Mouse (Mus musculus) small intestine, adult 2 months (tissue): ENCODE measurements around the gene Tuba1c. TPM values are rescaled to one million over a fixed set of nuclear protein-coding genes. Genes with fewer than 3 reads are reported as not detected.
A peak's percentile ranks its signal among the peaks of the same experiment; 100 is the strongest.

ENCODE experiments used
- H3K27ac ChIP-seq: fragments of 200-500 bp; 2 replicates; pipeline ENCODE4 v1.5.1; 2012; ENCODE audit warnings: low read depth, low read length, control low read depth, inconsistent platforms; ENCODE audit not compliant: insufficient read depth
- H3K27me3 ChIP-seq: fragments of 200-500 bp; 2 replicates; pipeline ENCODE4 v1.6.1; 2012; ENCODE audit warnings: mild to moderate bottlenecking, moderate library complexity, low read length, inconsistent platforms; ENCODE audit not compliant: control insufficient read depth, insufficient read depth
- H3K36me3 ChIP-seq: fragments of 200-500 bp; 2 replicates; pipeline ENCODE4 v1.6.1; 2012; ENCODE audit warnings: mild to moderate bottlenecking, low read length, control low read depth, inconsistent platforms; ENCODE audit not compliant: control insufficient read depth, insufficient read depth
- H3K4me1 ChIP-seq: fragments of 200-500 bp; 2 replicates; pipeline ENCODE4 v1.6.1; 2012; ENCODE audit warnings: low read length, inconsistent platforms, mixed read lengths; ENCODE audit not compliant: control insufficient read depth, insufficient read depth, insufficient read length
- H3K4me3 ChIP-seq: fragments of 200-500 bp; 2 replicates; pipeline ENCODE4 v1.5.1; 2012; ENCODE audit warnings: low read depth, mild to moderate bottlenecking, control low read depth, inconsistent platforms, low read length, moderate library complexity
- CTCF ChIP-seq: fragments of 200-500 bp; IDR thresholded peaks from 2 replicates; pipeline ENCODE4 v1.5.1; 2012; ENCODE audit warnings: low read depth, mild to moderate bottlenecking, control low read depth, inconsistent platforms, low read length, moderate library complexity, mixed read lengths; ENCODE audit not compliant: insufficient replicate concordance, insufficient read length; ENCODE audit errors: extremely low read depth
- POLR2A ChIP-seq: fragments of 200-500 bp; IDR thresholded peaks from 2 replicates; pipeline ENCODE4 v1.6.1; 2012; ENCODE audit warnings: low read depth, mild to moderate bottlenecking, control low read depth, inconsistent platforms, low read length, moderate library complexity
- WGBS: fragments of 180-500 bp; shearing (Covaris S2); methylation state at CpG from one replicate; pipeline ENCODE4 v1.1.7; 2018; 5-methylcytosine and 5-hydroxymethylcytosine counted together
- polyA plus RNA-seq: library from polyadenylated mRNA; depleted of rRNA; stranded (reverse); fragments of >200 nt; gene quantifications from 2 replicates; pipeline ENCODE4 v1.2.3, GENCODE M21; 2012; rRNA removed

The Tuba1c gene
- polyA plus RNA-seq, 1 experiment = 382 TPM

- peak overlapping the region; percentile 27; the same call in 1 of the 2 replicates for H3K27ac ChIP-seq
These were observed 54.3 kb downstream of the Tuba1c start for GRCm38 (mm10) chr15:99083867-99084557.

GRCm38 (mm10) chr15:99084618-99085017, 54.9 kb downstream of the Tuba1c start:
- Histone ChIP-seq H3K36me3 (peaks cover 1% of the 10 kb centered on the region; the same call in 1 of the 2 replicates), H3K27ac (no peak overlapping the region), H3K4me3 (peak overlapping the region; percentile 13; the same call in 1 of the 2 replicates), H3K4me1 (peaks cover 17% of the 10 kb centered on the region), H3K27me3 (peaks cover 16% of the 10 kb centered on the region)
- TF ChIP-seq POLR2A = no peak
- no peak for TF ChIP-seq CTCF
- 36% methylated on average over 19 of the region's 19 CpGs for WGBS

More at GRCm38 (mm10) chr15:99083867-99084557, 54.3 kb downstream of the Tuba1c start:
- TF ChIP-seq CTCF (no peak), POLR2A (no peak)
- peaks cover 1% of the 10 kb centered on the region; the same call in 1 of the 2 replicates for H3K36me3 ChIP-seq
- 17% methylated on average over 11 of the region's 11 CpGs for WGBS
- H3K4me3 ChIP-seq = 0 out of 2 replicates have a peak overlapping the region, but pooled peaks have one; percentile 13
- H3K4me1 ChIP-seq = peaks cover 17% of the 10 kb centered on the region
- peaks cover 16% of the 10 kb centered on the region for H3K27me3 ChIP-seq

- peaks cover 1% of the 10 kb centered on the region; the same call in 1 of the 2 replicates for H3K36me3 ChIP-seq
- TF ChIP-seq POLR2A (no peak), CTCF (no peak)
These were observed 56.3 kb downstream of the Tuba1c start for GRCm38 (mm10) chr15:99085997-99086396.

GRCm38 (mm10) chr15:99087253-99088075, 57.8 kb downstream of the Tuba1c start, which contains the start of gene C1ql4:
TSS of gene C1ql4 (minus strand) at chr15:99087817.
- Histone ChIP-seq H3K36me3 (no peaks in the 10 kb centered on the region), H3K4me1 (peaks cover 17% of the 10 kb centered on the region), H3K27ac (no peak within 1 kb of the TSS), H3K4me3 (peak within 1 kb of the TSS; percentile 21), H3K27me3 (peaks cover 16% of the 10 kb centered on the region)
- WGBS = 26% methylated on average over 60 of the region's 60 CpGs
- TF ChIP-seq CTCF = peak; percentile 21; the same call in 1 of the 2 replicates
- no peak for TF ChIP-seq POLR2A

More at GRCm38 (mm10) chr15:99085997-99086396, 56.3 kb downstream of the Tuba1c start:
- no peak overlapping the region for H3K4me3 ChIP-seq
- 83% methylated on average over 4 of the region's 4 CpGs for WGBS
- H3K27me3 ChIP-seq = peaks cover 16% of the 10 kb centered on the region
- peaks cover 17% of the 10 kb centered on the region for H3K4me1 ChIP-seq
- H3K27ac ChIP-seq = no peak overlapping the region

Other genes with a start within 250 kb of the Tuba1c start
- 0.06 TPM in 1 of 2 replicates, not detected in the other for gene Wnt1, start 240.0 kb upstream of the Tuba1c start, polyA plus RNA-seq
- gene Ddn, start 220.4 kb upstream of the Tuba1c start, polyA plus RNA-seq = not detected in 2 replicates
- gene Prkag1, start 198.4 kb upstream of the Tuba1c start, polyA plus RNA-seq = 34.0 and 65.7 TPM in 2 replicates
- gene Kmt2d, start 158.7 kb upstream of the Tuba1c start, polyA plus RNA-seq = 19.4 and 36.2 TPM in 2 replicates
- gene Rhebl1, start 135.4 kb upstream of the Tuba1c start, polyA plus RNA-seq = 5.3 and 24.1 TPM in 2 replicates
- gene Dhh, start 131.4 kb upstream of the Tuba1c start, polyA plus RNA-seq = 0.33 and 0.55 TPM in 2 replicates
- gene Lmbr1l, start 111.7 kb upstream of the Tuba1c start, polyA plus RNA-seq = 183 and 395 TPM in 2 replicates
- gene Tuba1b, start 95.3 kb upstream of the Tuba1c start, polyA plus RNA-seq = 455 and 523 TPM in 2 replicates
- gene Gm49450, start 76.3 kb upstream of the Tuba1c start, polyA plus RNA-seq = 1.2 and 23.9 TPM in 2 replicates
- 99.6 and 116 TPM in 2 replicates for gene Tuba1a, start 76.2 kb upstream of the Tuba1c start, polyA plus RNA-seq
- 4.6 and 4.8 TPM in 2 replicates for gene Prph, start 25.3 kb downstream of the Tuba1c start, polyA plus RNA-seq
- 5.3 and 9.0 TPM in 2 replicates for gene Troap, start 44.7 kb downstream of the Tuba1c start, polyA plus RNA-seq
- not detected in 2 replicates for gene C1ql4, start 57.9 kb downstream of the Tuba1c start, polyA plus RNA-seq
- gene Dnajc22, start 63.3 kb downstream of the Tuba1c start, polyA plus RNA-seq = 24.6 and 43.2 TPM in 2 replicates
- gene Spats2, start 96.0 kb downstream of the Tuba1c start, polyA plus RNA-seq = 1.6 and 3.9 TPM in 2 replicates
- 0.56 and 3.0 TPM in 2 replicates for gene Kcnh3, start 195.0 kb downstream of the Tuba1c start, polyA plus RNA-seq
- 46.5 and 96.6 TPM in 2 replicates for gene Mcrs1, start 222.1 kb downstream of the Tuba1c start, polyA plus RNA-seq